ENCODE assay signal across 8 mouse cellular contexts in genomic region chr7:142334246-142334645, GRCm38 (mm10). TPM values are rescaled to one million over a fixed set of nuclear protein-coding genes. Genes with fewer than 3 reads are reported as not detected.
DNase-seq lines count a peak whose midpoint lies in the region; ATAC-seq and TF ChIP-seq lines count a peak whose summit lies in the region.

No protein-coding gene starts in this region.

- peak; percentile 92 for ATAC-seq in embryonic facial prominence, embryonic 14.5 days (ENCODE audit: low read depth)
- peak; percentile 75 for ATAC-seq in kidney, embryonic 16.5 days (ENCODE audit: low FRiP score, low TSS enrichment)
- peak; percentile 63 for ATAC-seq in stomach, embryonic 14.5 days (ENCODE audit: insufficient number of reproducible peaks, insufficient read depth, low FRiP score, low read depth)

- no peaks in the 10 kb centered on the region for H3K4me1 ChIP-seq in embryonic facial prominence, embryonic 14.5 days (ENCODE audit: control insufficient read depth, insufficient read depth, low read length)
- H3K4me1 ChIP-seq in kidney, embryonic 16.5 days (ENCODE audit: insufficient read depth, low read length), result peaks cover 12% of the 10 kb centered on the region
- H3K4me1 ChIP-seq in liver, adult 2 months (ENCODE audit: control insufficient read depth, insufficient read depth, low read length), result no peaks in the 10 kb centered on the region
- peaks cover 10% of the 10 kb centered on the region; the same call in 1 of the 2 replicates for H3K4me1 ChIP-seq in stomach, embryonic 14.5 days (ENCODE audit: control insufficient read depth, insufficient read depth, low read length)

- H3K79me2 ChIP-seq in liver, adult 2 months (ENCODE audit: control insufficient read depth, insufficient read depth, low read length), result no peaks in the 10 kb centered on the region

- H3K9me3 ChIP-seq in embryonic facial prominence, embryonic 14.5 days (ENCODE audit: control insufficient read depth, low read length), result no peaks in the 10 kb centered on the region
- H3K9me3 ChIP-seq in kidney, embryonic 16.5 days (ENCODE audit: low read length), result no peaks in the 10 kb centered on the region
- H3K9me3 ChIP-seq in stomach, embryonic 14.5 days (ENCODE audit: control insufficient read depth, low read depth, low read length), result no peaks in the 10 kb centered on the region

- H3K4me3 ChIP-seq in embryonic facial prominence, embryonic 14.5 days (ENCODE audit: low read depth, low read length), result no peak overlapping the region
- H3K4me3 ChIP-seq in kidney, embryonic 16.5 days (ENCODE audit: low read length), result no peak overlapping the region
- no peak overlapping the region for H3K4me3 ChIP-seq in liver, adult 2 months (ENCODE audit: insufficient read depth, low read depth, low read length)
- H3K4me3 ChIP-seq in stomach, embryonic 14.5 days (ENCODE audit: low read depth, low read length), result no peak overlapping the region

- H3K36me3 ChIP-seq in embryonic facial prominence, embryonic 14.5 days (ENCODE audit: control insufficient read depth, insufficient read depth, low read length), result no peaks in the 10 kb centered on the region
- H3K36me3 ChIP-seq in kidney, embryonic 16.5 days (ENCODE audit: insufficient read depth, low read length), result no peaks in the 10 kb centered on the region
- H3K36me3 ChIP-seq in liver, adult 2 months (ENCODE audit: control insufficient read depth, insufficient read depth, low read length), result no peaks in the 10 kb centered on the region
- H3K36me3 ChIP-seq in stomach, embryonic 14.5 days (ENCODE audit: control insufficient read depth, insufficient read depth, low read length), result no peaks in the 10 kb centered on the region

- WGBS in embryonic facial prominence, embryonic 14.5 days, result 3% methylated on average over 3 of the region's 3 CpGs
- WGBS in kidney, embryonic 16.5 days, result 2% methylated on average over 3 of the region's 3 CpGs
- WGBS in liver, adult 2 months, result 6% methylated on average over 3 of the region's 3 CpGs
- WGBS in stomach, embryonic 14.5 days, result 6% methylated on average over 3 of the region's 3 CpGs

- DNase-seq in 416B (ENCODE audit: low read depth), result peak; percentile 87
- DNase-seq in adrenal gland, postnatal 4 days (ENCODE audit: low spot score in 2 of 2), result peak; percentile 78 to 85
- DNase-seq in embryonic facial prominence, embryonic 14.5 days (ENCODE audit: low spot score), result peak; percentile 95
- DNase-seq in heart, adult 9 months (ENCODE audit: low spot score in 2 of 2), result peak; percentile 30 to 81
- peak; percentile 54 for DNase-seq in liver, adult 2 months (ENCODE audit: extremely low read depth, low read depth, low spot score)
- peak; percentile 77 to 83 for DNase-seq in natural killer cell, adult 2 months (ENCODE audit: low spot score in 2 of 2)

- no peak overlapping the region for H3K27ac ChIP-seq in embryonic facial prominence, embryonic 14.5 days (replicated peaks; ENCODE audit: low read depth, low read length)
- no peak overlapping the region for H3K27ac ChIP-seq in kidney, embryonic 16.5 days (ENCODE audit: low read length)
- no peak overlapping the region for H3K27ac ChIP-seq in liver, adult 2 months (replicated peaks; ENCODE audit: insufficient read depth, low read depth, low read length)
- H3K27ac ChIP-seq in stomach, embryonic 14.5 days (ENCODE audit: low read length), result peak overlapping the region; percentile 7; the same call in 1 of the 2 replicates

- no peaks in the 10 kb centered on the region for H3K27me3 ChIP-seq in embryonic facial prominence, embryonic 14.5 days (replicated peaks; ENCODE audit: control insufficient read depth, insufficient read depth, low read length)
- H3K27me3 ChIP-seq in kidney, embryonic 16.5 days (ENCODE audit: insufficient read depth, low read length), result no peaks in the 10 kb centered on the region
- H3K27me3 ChIP-seq in liver, adult 2 months (ENCODE audit: control insufficient read depth, insufficient read depth, low read length), result no peaks in the 10 kb centered on the region
- H3K27me3 ChIP-seq in stomach, embryonic 14.5 days (ENCODE audit: control insufficient read depth, insufficient read depth, low read length), result no peaks in the 10 kb centered on the region

- TF ChIP-seq CTCF in liver, adult 2 months (IDR thresholded peaks at IDR 0.05; ENCODE audit: low read depth, low read length), result peak; percentile 96

- no peak for TF ChIP-seq POLR2A in liver, adult 2 months (IDR thresholded peaks at IDR 0.05; ENCODE audit: extremely low read depth, insufficient read depth, low read length)

- no peak overlapping the region for H3K9ac ChIP-seq in embryonic facial prominence, embryonic 14.5 days (ENCODE audit: low read depth, low read length)
- no peak overlapping the region for H3K9ac ChIP-seq in kidney, embryonic 16.5 days (replicated peaks; ENCODE audit: low read length)
- H3K9ac ChIP-seq in liver, adult 2 months (ENCODE audit: low read depth, low read length), result no peak overlapping the region
- H3K9ac ChIP-seq in stomach, embryonic 14.5 days (replicated peaks; ENCODE audit: low read depth, low read length), result no peak overlapping the region

- H3K4me2 ChIP-seq in embryonic facial prominence, embryonic 14.5 days (ENCODE audit: low read depth, low read length), result no peak overlapping the region
- H3K4me2 ChIP-seq in kidney, embryonic 16.5 days (replicated peaks; ENCODE audit: low read depth, low read length), result no peak overlapping the region
- no peak overlapping the region for H3K4me2 ChIP-seq in stomach, embryonic 14.5 days (replicated peaks; ENCODE audit: low read depth, low read length)

RNA-seq across cellular contexts. Expression of gene Krtap5-4, which starts 30.9 kb away (rescaled TPM):
- not detected for total RNA-seq in adrenal gland, postnatal 4 days (2021)
- polyA plus RNA-seq in embryonic facial prominence, embryonic 14.5 days (2014; fragmentation: Nextera tagmentation; extraction: Ambion mirVana), result not detected in 2 replicates
- polyA plus RNA-seq in kidney, embryonic 16.5 days (2015; fragmentation: Nextera tagmentation; extraction: Ambion mirVana), result not detected in 2 replicates
- not detected in 2 replicates for total RNA-seq in liver, adult 2 months (2014; rRNA removed)
- polyA plus RNA-seq in liver, adult 2 months (2012; rRNA removed), result not detected in 2 replicates
- polyA plus RNA-seq in stomach, embryonic 14.5 days (2014; fragmentation: Nextera tagmentation; extraction: Ambion mirVana), result not detected in 2 replicates

RNA-seq across cellular contexts. Expression of gene Krtap5-1, which starts 37.3 kb away (rescaled TPM):
- not detected for total RNA-seq in adrenal gland, postnatal 4 days (2021)
- not detected in 2 replicates for polyA plus RNA-seq in embryonic facial prominence, embryonic 14.5 days (2014; fragmentation: Nextera tagmentation; extraction: Ambion mirVana)
- polyA plus RNA-seq in kidney, embryonic 16.5 days (2015; fragmentation: Nextera tagmentation; extraction: Ambion mirVana), result not detected in 2 replicates
- not detected in 2 replicates for total RNA-seq in liver, adult 2 months (2014; rRNA removed)
- polyA plus RNA-seq in liver, adult 2 months (2012; rRNA removed), result not detected in 2 replicates
- polyA plus RNA-seq in stomach, embryonic 14.5 days (2014; fragmentation: Nextera tagmentation; extraction: Ambion mirVana), result not detected in 2 replicates

RNA-seq across cellular contexts. Expression of gene Ifitm10, which starts 39.3 kb away (rescaled TPM):
- 1 to 10 TPM; 5.1 to 6.2 TPM for total RNA-seq in adrenal gland, postnatal 4 days (2021)
- polyA plus RNA-seq in embryonic facial prominence, embryonic 14.5 days (2014; fragmentation: Nextera tagmentation; extraction: Ambion mirVana), result 3.0 and 3.3 TPM in 2 replicates
- 1.8 and 2.5 TPM in 2 replicates for polyA plus RNA-seq in kidney, embryonic 16.5 days (2015; fragmentation: Nextera tagmentation; extraction: Ambion mirVana)
- 0.54 and 0.65 TPM in 2 replicates for total RNA-seq in liver, adult 2 months (2014; rRNA removed)
- polyA plus RNA-seq in liver, adult 2 months (2012; rRNA removed), result 0.71 and 1.00 TPM in 2 replicates
- polyA plus RNA-seq in stomach, embryonic 14.5 days (2014; fragmentation: Nextera tagmentation; extraction: Ambion mirVana), result 1.2 and 2.5 TPM in 2 replicates

RNA-seq across cellular contexts. Expression of gene Gm49369, which starts 48.2 kb away (rescaled TPM):
- 1 to 10 TPM in 1 of 2 experiments, under 1 TPM in 1; 0.48 to 4.3 TPM for total RNA-seq in adrenal gland, postnatal 4 days (2021)
- 0.46 TPM in 1 of 2 replicates, not detected in the other for polyA plus RNA-seq in embryonic facial prominence, embryonic 14.5 days (2014; fragmentation: Nextera tagmentation; extraction: Ambion mirVana)
- polyA plus RNA-seq in kidney, embryonic 16.5 days (2015; fragmentation: Nextera tagmentation; extraction: Ambion mirVana), result 4.4 TPM in 1 of 2 replicates, not detected in the other
- total RNA-seq in liver, adult 2 months (2014; rRNA removed), result 126 and 130 TPM in 2 replicates
- polyA plus RNA-seq in liver, adult 2 months (2012; rRNA removed), result 0.38 TPM in 1 of 2 replicates, not detected in the other
- polyA plus RNA-seq in stomach, embryonic 14.5 days (2014; fragmentation: Nextera tagmentation; extraction: Ambion mirVana), result not detected in 2 replicates

RNA-seq across cellular contexts. Expression of gene Ctsd, which starts 53.6 kb away (rescaled TPM):
- 100 to 1,000 TPM; 536 to 544 TPM for total RNA-seq in adrenal gland, postnatal 4 days (2021)
- 342 and 350 TPM in 2 replicates for polyA plus RNA-seq in embryonic facial prominence, embryonic 14.5 days (2014; fragmentation: Nextera tagmentation; extraction: Ambion mirVana)
- polyA plus RNA-seq in kidney, embryonic 16.5 days (2015; fragmentation: Nextera tagmentation; extraction: Ambion mirVana), result 398 and 453 TPM in 2 replicates
- 215 and 244 TPM in 2 replicates for total RNA-seq in liver, adult 2 months (2014; rRNA removed)
- 355 and 444 TPM in 2 replicates for polyA plus RNA-seq in liver, adult 2 months (2012; rRNA removed)
- 267 and 273 TPM in 2 replicates for polyA plus RNA-seq in stomach, embryonic 14.5 days (2014; fragmentation: Nextera tagmentation; extraction: Ambion mirVana)
